Mouse (Mus musculus): ENCODE data around the gene Csf2rb. TPM values are rescaled to one million over a fixed set of nuclear protein-coding genes. Genes with fewer than 3 reads are reported as not detected.
"Not testable (repeated sequence)": the region's sequence is repeated elsewhere in the genome, so short reads cannot be mapped to it uniquely, and the experiment has no call there.

Gene Csf2rb
- polyA plus RNA-seq, 1 experiment from 2014 or later, result 1.0 TPM

DNA sequence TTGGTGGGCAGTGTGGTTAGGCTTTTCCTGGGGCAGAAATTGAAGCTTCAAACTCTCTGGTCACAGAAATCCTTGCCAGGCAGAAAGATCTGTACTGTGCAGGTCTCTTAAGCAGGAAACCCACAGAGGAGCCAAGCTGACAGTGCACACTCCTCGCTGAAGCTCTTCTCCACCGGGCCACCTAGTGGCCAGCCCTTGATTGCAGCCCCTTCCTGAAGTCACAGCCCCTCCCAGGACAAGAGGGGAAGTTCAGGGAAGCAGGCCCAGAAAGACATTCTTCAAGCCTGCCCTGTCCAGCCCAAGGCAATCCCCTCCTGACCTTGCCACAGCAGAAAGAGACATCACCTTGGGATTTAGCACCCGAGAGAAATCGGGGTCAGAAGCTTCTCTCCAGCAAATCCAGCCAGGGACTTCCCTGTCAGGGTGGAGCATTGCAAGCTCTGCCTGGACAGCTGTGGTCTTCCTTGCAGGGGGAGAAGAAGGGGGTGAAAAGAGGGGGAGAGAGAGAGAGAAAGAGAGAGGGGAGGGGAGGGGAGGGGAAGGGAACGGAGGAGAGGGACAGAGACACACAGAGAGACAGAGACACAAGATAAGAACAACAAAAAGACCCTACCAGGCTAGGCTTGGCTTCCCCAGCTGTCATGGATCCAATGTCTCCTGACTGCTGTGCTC, 4.6 kb upstream of the Csf2rb start:
- ATAC-seq (ENCODE audit: low FRiP score, low TSS enrichment) (no peak), DNase-seq (peak; percentile 80)
- H3K27ac ChIP-seq (replicated peaks; ENCODE audit: low read depth, low read length), result no peak overlapping the region
- no peaks in the 10 kb centered on the region for H3K4me1 ChIP-seq (ENCODE audit: control insufficient read depth, insufficient read depth, low read length)
- no peak overlapping the region for H3K9ac ChIP-seq (replicated peaks; ENCODE audit: low read length)
- H3K4me2 ChIP-seq (ENCODE audit: low read length), result no peak overlapping the region
- H3K36me3 ChIP-seq (ENCODE audit: control insufficient read depth, insufficient read depth, low read length), result no peaks in the 10 kb centered on the region
- no peaks in the 10 kb centered on the region for H3K27me3 ChIP-seq (ENCODE audit: control insufficient read depth, insufficient read depth, low read length)
- no peak overlapping the region for H3K4me3 ChIP-seq (replicated peaks; ENCODE audit: low read depth, low read length)
- 13% methylated on average over 5 of the region's 5 CpGs for WGBS
- no peaks in the 10 kb centered on the region for H3K9me3 ChIP-seq (ENCODE audit: control insufficient read depth, low read length)

DNA sequence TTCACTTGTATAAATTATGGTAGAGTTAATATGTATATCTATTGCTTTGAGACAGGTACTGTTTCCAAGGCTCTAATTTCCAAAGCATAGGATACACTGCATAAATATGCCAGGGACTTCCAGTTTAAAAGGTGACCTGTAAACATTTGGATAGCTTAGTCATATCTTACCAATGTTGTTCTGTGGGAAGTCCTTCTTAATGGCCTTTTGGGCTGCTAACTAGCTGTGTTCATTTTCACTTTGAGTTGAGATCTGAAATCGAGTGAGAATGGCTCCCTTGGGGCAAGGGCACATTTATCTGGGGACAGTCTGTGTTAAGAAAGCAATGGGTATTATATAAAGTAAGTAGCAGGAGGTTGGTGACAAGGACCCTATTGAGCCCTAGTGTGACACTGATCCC, 2.2 kb upstream of the Csf2rb start:
- Histone ChIP-seq H3K9ac (replicated peaks; ENCODE audit: low read length) (no peak overlapping the region), H3K4me2 (ENCODE audit: low read length) (no peak overlapping the region), H3K27ac (replicated peaks; ENCODE audit: low read depth, low read length) (no peak overlapping the region), H3K9me3 (ENCODE audit: control insufficient read depth, low read length) (no peaks in the 10 kb centered on the region), H3K36me3 (ENCODE audit: control insufficient read depth, insufficient read depth, low read length) (no peaks in the 10 kb centered on the region), H3K27me3 (ENCODE audit: control insufficient read depth, insufficient read depth, low read length) (no peaks in the 10 kb centered on the region), H3K4me3 (replicated peaks; ENCODE audit: low read depth, low read length) (no peak overlapping the region), H3K4me1 (ENCODE audit: control insufficient read depth, insufficient read depth, low read length) (no peaks in the 10 kb centered on the region)
- ATAC-seq (ENCODE audit: low FRiP score, low TSS enrichment), result no peak
- DNase-seq, result no peak
- WGBS, result 77% methylated on average over 1 of the region's 1 CpGs

DNA sequence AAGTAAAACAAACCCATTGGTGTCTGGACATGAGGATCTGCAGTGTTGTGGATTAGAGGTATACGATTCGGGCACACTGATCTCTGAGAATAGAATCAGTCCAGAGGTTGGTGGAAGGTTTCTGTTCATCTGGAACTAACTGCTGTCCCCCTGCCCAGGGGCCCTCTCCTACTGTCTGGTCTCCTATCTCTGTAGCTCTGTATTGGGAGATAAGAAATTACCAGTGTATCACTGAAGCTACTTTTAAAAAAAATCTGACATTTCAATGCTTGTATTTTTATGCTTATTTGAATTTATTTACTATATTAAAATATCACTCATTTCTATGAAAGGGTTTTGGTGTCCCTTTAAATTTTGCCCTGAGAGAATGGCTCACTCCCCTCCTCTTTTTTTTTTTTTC, 1.3 kb upstream of the Csf2rb start:
- Histone ChIP-seq H3K27ac (replicated peaks; ENCODE audit: low read depth, low read length) (no peak overlapping the region), H3K4me3 (replicated peaks; ENCODE audit: low read depth, low read length) (no peak overlapping the region), H3K9ac (replicated peaks; ENCODE audit: low read length) (no peak overlapping the region), H3K4me1 (ENCODE audit: control insufficient read depth, insufficient read depth, low read length) (no peaks in the 10 kb centered on the region), H3K9me3 (ENCODE audit: control insufficient read depth, low read length) (no peaks in the 10 kb centered on the region), H3K36me3 (ENCODE audit: control insufficient read depth, insufficient read depth, low read length) (no peaks in the 10 kb centered on the region), H3K4me2 (ENCODE audit: low read length) (no peak overlapping the region), H3K27me3 (ENCODE audit: control insufficient read depth, insufficient read depth, low read length) (no peaks in the 10 kb centered on the region)
- DNase-seq (no peak), ATAC-seq (ENCODE audit: low FRiP score, low TSS enrichment) (no peak)
- WGBS, result 85% methylated on average over 2 of the region's 2 CpGs

DNA sequence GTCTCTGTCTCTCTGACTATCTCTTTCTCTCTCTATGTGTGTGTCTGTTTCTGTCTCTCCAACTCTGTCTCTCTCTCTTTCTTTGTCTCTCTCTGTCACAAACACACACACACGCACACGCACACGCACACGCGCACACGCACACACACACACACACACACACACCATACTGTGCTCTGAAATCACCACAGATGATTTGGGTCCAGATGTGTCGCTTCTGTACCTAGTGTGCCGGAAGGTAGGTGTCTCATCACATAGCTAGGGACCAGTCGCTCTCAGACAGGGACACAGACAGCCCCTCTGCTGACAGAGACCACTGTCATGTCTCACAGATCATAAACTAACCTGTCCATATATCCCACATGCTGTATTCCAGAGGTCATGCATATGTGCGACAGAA, 1.2 kb downstream of the Csf2rb start:
- Histone ChIP-seq H3K27ac (replicated peaks; ENCODE audit: low read depth, low read length) (no peak overlapping the region), H3K27me3 (ENCODE audit: control insufficient read depth, insufficient read depth, low read length) (no peaks in the 10 kb centered on the region), H3K4me1 (ENCODE audit: control insufficient read depth, insufficient read depth, low read length) (no peaks in the 10 kb centered on the region), H3K4me2 (ENCODE audit: low read length) (no peak overlapping the region), H3K36me3 (ENCODE audit: control insufficient read depth, insufficient read depth, low read length) (no peaks in the 10 kb centered on the region), H3K9me3 (ENCODE audit: control insufficient read depth, low read length) (no peaks in the 10 kb centered on the region), H3K4me3 (replicated peaks; ENCODE audit: low read depth, low read length) (no peak overlapping the region), H3K9ac (replicated peaks; ENCODE audit: low read length) (no peak overlapping the region)
- no peak for DNase-seq
- WGBS, result 96% methylated on average over 10 of the region's 10 CpGs
- no peak for ATAC-seq (ENCODE audit: low FRiP score, low TSS enrichment)

DNA sequence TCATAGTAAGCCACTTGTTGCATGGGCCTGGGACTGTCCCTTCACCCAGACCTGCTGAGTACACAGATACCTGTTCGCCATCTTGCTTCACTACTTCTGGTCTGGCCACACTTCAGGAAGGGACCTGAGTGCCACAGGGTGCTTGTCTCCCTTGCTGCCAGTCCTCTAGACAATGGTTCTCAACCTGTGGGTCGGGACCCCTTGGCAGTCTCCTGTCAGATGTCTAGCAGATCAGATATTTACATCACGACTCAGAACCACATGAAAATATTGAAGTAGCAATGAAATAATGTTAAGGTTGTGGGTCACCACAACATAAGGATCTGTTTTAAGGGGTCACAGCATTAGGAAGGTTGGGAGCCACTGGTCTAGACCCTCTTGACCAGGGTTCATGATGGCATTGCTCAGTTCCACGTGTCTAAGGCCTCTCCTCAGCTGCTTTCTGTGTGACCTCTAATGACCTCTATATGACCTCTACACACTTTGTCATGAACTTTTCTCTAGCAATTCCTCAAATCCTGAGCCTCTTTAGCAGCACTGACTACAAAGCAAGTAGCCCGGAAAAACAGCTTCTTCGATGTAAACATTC, 2.3 kb downstream of the Csf2rb start:
- not testable (repeated sequence) for H3K9me3 ChIP-seq (ENCODE audit: control insufficient read depth, low read length); H3K27me3 ChIP-seq (ENCODE audit: control insufficient read depth, insufficient read depth, low read length); H3K9ac ChIP-seq (replicated peaks; ENCODE audit: low read length); H3K4me3 ChIP-seq (replicated peaks; ENCODE audit: low read depth, low read length); H3K36me3 ChIP-seq (ENCODE audit: control insufficient read depth, insufficient read depth, low read length); DNase-seq; H3K27ac ChIP-seq (replicated peaks; ENCODE audit: low read depth, low read length); ATAC-seq (ENCODE audit: low FRiP score, low TSS enrichment); H3K4me1 ChIP-seq (ENCODE audit: control insufficient read depth, insufficient read depth, low read length); H3K4me2 ChIP-seq (ENCODE audit: low read length)
- WGBS, result 81% methylated on average over 6 of the region's 6 CpGs

DNA sequence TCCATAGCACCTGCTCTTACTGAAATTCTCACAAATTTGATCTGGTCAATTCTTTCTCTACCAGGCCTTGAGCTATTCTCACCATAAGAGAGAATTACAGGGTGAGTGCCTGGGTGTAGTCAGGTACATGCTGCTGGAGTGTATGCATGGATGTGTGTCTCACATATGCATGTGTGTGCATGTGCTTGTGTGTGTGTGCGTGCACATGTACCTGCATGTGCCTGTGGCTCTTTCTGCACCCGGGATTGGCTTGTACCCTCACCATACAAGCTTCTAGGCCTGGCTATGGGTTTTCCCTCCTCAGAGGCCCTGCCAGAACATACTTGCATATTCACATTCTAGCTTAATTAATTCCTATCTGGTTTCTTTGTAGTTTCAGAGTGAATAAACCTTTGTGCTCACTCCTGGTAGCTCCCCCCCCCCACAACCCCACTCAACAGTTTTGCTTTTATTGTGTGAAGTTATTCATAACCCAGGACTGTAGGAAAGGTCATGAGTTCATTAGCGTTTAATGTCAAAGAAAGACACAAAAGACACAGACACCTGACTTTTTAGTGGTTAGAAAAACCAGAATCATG, 3.1 kb downstream of the Csf2rb start:
- DNase-seq (no peak), ATAC-seq (ENCODE audit: low FRiP score, low TSS enrichment) (no peak)
- no peaks in the 10 kb centered on the region for H3K4me1 ChIP-seq (ENCODE audit: control insufficient read depth, insufficient read depth, low read length)
- H3K4me2 ChIP-seq (ENCODE audit: low read length), result no peak overlapping the region
- no peaks in the 10 kb centered on the region for H3K36me3 ChIP-seq (ENCODE audit: control insufficient read depth, insufficient read depth, low read length)
- 73% methylated on average over 3 of the region's 3 CpGs for WGBS
- H3K27ac ChIP-seq (replicated peaks; ENCODE audit: low read depth, low read length), result no peak overlapping the region
- H3K4me3 ChIP-seq (replicated peaks; ENCODE audit: low read depth, low read length), result no peak overlapping the region
- H3K9me3 ChIP-seq (ENCODE audit: control insufficient read depth, low read length), result no peaks in the 10 kb centered on the region
- no peak overlapping the region for H3K9ac ChIP-seq (replicated peaks; ENCODE audit: low read length)
- H3K27me3 ChIP-seq (ENCODE audit: control insufficient read depth, insufficient read depth, low read length), result no peaks in the 10 kb centered on the region

DNA sequence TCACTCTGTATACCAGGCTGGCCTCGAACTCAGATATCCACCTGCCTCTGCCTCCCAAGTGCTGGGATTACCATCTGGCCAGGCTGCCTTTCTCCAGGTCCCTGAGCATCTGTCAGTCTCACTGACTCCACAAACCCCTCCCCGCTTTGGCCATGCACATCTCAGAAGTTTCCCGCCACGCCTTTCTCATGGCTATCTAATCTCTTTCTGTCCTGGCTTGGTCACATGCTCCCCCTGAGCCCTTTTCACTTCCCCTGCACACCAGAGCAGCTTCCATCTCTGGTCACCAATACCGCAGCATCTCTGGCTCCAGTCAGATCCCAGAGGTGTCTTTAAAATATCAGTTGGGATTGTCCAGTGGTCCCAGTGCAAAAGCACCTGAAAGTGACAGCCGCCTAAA, 4.4 kb downstream of the Csf2rb start:
- H3K4me1 ChIP-seq (ENCODE audit: control insufficient read depth, insufficient read depth, low read length); DNase-seq; H3K4me3 ChIP-seq (replicated peaks; ENCODE audit: low read depth, low read length); ATAC-seq (ENCODE audit: low FRiP score, low TSS enrichment); H3K4me2 ChIP-seq (ENCODE audit: low read length); H3K27ac ChIP-seq (replicated peaks; ENCODE audit: low read depth, low read length); H3K9ac ChIP-seq (replicated peaks; ENCODE audit: low read length); H3K9me3 ChIP-seq (ENCODE audit: control insufficient read depth, low read length); H3K36me3 ChIP-seq (ENCODE audit: control insufficient read depth, insufficient read depth, low read length); H3K27me3 ChIP-seq (ENCODE audit: control insufficient read depth, insufficient read depth, low read length): not testable (repeated sequence)
- 70% methylated on average over 6 of the region's 6 CpGs for WGBS

DNA sequence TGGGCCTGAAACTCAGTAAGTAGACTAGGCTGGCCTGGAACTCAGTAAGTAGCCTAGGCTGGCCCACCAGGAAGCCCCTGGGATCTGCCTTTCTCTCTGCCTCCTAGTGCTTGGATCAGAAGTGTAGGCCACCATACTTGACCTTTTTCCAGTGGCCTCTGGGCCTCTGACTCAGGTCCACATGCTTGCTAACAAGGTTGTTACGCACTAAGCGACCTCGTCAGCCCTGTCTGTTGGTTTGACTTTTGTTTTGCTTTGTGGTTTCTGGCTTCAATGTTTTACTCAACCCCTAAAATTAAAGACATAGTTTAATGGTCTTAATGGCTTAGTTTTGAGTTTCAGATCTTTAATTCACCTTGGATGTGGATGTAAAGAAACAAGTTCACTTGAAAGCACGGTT, 5.2 kb downstream of the Csf2rb start:
- DNase-seq (no peak), ATAC-seq (ENCODE audit: low FRiP score, low TSS enrichment) (no peak)
- Histone ChIP-seq H3K9ac (replicated peaks; ENCODE audit: low read length) (no peak overlapping the region), H3K27me3 (ENCODE audit: control insufficient read depth, insufficient read depth, low read length) (no peaks in the 10 kb centered on the region), H3K36me3 (ENCODE audit: control insufficient read depth, insufficient read depth, low read length) (no peaks in the 10 kb centered on the region), H3K4me1 (ENCODE audit: control insufficient read depth, insufficient read depth, low read length) (no peaks in the 10 kb centered on the region), H3K4me3 (replicated peaks; ENCODE audit: low read depth, low read length) (no peak overlapping the region), H3K27ac (replicated peaks; ENCODE audit: low read depth, low read length) (no peak overlapping the region), H3K9me3 (ENCODE audit: control insufficient read depth, low read length) (no peaks in the 10 kb centered on the region), H3K4me2 (ENCODE audit: low read length) (no peak overlapping the region)
- 91% methylated on average over 4 of the region's 4 CpGs for WGBS
